Mouse (Mus musculus): ENCODE data around the gene Snap91.

Snap91 gene

DNA sequence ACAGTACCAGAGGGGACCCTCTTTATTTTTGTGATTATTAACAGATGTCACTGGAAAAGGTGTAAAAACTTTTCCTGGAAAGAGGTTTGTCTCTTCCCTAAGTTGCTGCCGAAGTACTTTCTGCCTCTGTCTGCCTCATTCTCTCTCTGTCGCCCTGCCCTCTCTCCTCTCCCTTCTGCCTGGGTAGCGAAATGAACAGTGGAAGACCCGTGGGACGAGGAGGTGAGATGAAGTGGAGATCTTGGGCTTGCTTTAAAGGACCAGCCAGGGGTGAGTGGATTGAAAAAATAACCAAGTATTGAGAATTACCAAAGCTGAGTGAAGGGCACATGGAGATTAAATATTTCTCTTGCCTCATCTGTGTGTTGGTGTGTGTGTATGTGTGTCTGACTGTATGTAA is 136.4 kb downstream of the Snap91 start:
- no peak for DNase-seq (ENCODE audit: low spot score in 2 of 2)

DNA sequence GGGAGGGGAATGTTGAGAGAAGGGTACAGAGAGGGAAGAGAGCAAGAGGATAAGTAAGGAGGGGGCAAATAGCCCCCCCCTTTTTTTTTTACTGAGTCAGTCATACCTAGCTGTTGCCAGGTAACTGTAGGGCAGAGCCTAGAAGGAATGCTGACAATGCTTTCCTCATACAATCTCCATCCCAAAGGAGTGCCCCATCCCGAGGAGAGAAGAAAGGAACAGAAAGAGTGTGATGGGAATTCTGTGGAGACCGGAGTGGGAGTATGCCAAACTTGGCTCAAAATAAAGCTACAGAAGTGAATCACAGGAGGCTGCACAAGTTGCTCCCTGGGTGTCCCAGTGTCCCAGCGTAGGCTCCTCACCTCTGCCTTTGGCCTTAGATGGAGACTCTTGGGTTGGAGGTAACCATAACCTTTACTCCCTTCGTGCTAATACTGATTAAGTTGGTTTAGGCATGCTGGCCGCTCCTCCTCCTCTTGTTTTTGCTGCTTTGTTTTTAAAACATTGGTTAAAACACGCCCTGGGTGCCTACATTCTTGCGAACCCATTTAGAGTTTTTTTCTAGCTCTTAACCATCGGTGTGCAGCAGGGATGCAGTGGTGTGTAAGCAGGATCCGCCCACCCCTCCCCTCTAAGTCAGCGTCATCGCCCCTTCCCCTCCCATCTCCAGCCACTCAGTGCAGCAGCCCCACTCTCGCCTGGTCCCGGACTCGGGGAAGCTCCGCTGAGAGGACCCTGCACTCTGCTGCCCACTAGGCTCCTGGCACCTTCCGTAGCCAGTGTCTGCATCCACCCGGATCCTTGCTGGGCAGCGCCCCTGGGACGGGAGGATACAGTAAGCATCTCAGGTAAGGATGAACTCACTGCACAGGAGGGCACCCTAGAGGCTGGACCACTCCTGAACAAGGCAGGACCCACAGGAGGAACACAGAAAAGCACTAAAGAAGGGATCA is 137.2 kb downstream of the Snap91 start, which contains the start of gene Prss35:
Gene Prss35 (plus strand): TSS at position 691 of the 953 bp plus-strand sequence.
- DNase-seq (ENCODE audit: low spot score in 2 of 2): no peak

DNA sequence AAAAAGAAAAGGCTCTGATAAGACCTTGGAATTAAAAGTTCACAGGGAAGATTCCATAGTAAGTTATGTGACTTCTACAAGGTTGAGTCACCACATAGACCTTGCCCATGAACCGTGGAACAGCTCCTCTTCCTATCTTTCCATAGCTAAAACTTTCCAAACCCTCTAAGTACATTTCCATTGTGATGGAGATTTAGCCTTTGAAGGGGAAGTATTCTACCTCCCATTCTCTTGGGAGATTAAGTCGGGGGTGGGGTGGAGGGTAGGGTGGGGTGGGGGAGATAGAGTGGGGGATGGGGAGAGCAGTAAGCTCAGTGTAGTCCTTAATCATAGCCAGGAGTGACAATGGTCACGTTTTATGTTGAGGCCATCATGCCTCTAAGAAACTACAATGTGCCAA is 140.5 kb downstream of the Snap91 start:
- no peak for DNase-seq (ENCODE audit: low spot score in 2 of 2)

GRCm38 (mm10) chr9:86738801-86739200 is 141.7 kb downstream of the Snap91 start:
- DNase-seq (ENCODE audit: low spot score in 2 of 2): no peak

GRCm38 (mm10) chr9:86738067-86738466 is 142.4 kb downstream of the Snap91 start:
- DNase-seq (ENCODE audit: low spot score in 2 of 2): no peak

DNA sequence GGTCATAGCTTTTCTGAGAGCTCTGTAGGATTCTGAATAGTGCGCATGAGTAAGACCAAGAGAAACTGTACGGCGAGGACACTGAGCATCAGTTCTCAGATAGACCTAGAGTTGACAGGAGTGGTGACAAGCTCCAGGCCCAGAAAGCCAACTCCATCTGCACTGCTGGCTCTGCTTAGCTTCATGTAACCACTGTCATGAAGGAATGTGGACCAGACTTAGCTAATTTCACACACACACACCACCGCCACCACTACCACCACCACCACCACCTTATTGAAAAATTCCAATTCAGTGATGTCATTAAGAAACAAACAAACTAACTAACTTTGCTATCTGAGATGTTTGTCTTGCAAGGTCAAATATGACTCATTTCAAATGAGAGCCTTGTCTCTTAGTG is 143.5 kb downstream of the Snap91 start:
- no peak for DNase-seq (ENCODE audit: low spot score in 2 of 2)

DNA sequence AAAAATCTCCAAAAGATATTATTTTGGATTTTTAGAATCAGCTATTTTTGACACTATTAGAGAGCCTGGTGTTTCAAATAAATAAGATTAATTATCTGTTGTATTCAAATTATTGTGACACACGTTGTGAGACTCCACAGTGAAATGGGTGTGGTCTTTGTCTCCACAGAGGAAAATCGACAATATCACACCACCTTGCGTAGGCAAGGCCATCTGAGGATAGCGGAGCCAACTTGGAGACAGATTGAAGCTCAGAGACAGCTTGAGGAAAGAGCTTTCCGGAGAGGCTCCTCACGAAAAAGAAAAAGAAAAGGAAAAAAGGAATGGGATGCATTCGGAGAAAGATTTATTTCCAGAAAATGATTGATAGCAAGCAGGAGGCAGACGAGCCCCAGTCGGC is 145.7 kb downstream of the Snap91 start:
- DNase-seq (ENCODE audit: low spot score in 2 of 2): no peak

DNA sequence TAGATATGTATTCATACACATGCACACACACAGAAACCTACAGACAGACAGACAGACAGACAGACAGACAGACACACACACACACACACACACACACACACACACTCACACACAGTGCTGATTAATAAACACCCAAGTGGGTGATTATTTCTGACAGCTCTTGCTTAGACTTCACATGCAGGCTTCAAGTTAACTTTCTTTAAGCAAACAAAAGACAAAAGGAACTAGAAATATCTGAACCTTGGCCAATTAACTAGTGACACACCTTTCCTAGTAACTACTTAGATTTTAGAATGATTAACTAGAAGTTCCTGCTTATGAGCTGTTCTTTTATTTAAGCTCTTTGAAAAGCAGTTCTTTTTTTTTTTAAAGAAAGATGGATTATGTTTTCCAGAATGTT is 146.1 kb downstream of the Snap91 start:
- DNase-seq (ENCODE audit: low spot score in 2 of 2): no peak

DNA sequence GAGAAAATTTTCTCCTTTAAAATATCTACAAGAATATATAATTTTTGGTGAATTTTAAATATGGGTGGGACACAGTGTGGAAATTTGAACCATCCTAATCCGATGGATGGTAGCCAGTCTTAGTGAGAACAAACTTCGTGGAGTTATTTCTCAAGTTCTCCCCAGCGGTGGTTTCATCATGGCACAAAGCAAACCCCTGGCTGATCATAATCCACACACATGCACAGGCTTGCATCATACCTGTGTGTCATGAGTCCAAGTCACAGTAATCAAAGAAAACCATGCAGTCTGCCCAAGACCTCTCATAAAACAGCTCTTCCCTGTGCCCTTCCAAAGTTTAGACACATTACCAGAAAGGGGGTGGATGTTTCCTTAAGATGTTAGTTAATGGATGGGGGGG is 150.6 kb downstream of the Snap91 start:
- no peak for DNase-seq (ENCODE audit: low spot score in 2 of 2)

DNA sequence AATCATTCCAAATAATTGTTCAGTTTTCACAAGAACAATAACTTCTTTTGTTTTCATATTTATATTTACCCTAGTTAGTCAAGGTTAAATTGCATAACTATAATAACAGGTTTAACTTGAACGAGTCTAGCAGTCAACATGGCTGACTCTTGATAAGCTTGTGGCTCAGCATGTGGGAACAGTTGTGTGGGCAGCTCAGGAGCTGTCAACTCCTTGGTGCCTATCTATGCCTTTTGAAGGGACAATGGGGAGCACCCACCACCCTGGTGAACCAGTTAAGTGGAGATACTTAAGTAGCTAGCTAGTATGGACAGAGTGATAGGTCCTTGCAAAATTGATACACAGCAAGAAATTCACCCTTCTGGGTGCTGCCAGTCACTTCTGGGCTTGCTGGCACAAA is 151.4 kb downstream of the Snap91 start:
- no peak for DNase-seq (ENCODE audit: low spot score in 2 of 2)

DNA sequence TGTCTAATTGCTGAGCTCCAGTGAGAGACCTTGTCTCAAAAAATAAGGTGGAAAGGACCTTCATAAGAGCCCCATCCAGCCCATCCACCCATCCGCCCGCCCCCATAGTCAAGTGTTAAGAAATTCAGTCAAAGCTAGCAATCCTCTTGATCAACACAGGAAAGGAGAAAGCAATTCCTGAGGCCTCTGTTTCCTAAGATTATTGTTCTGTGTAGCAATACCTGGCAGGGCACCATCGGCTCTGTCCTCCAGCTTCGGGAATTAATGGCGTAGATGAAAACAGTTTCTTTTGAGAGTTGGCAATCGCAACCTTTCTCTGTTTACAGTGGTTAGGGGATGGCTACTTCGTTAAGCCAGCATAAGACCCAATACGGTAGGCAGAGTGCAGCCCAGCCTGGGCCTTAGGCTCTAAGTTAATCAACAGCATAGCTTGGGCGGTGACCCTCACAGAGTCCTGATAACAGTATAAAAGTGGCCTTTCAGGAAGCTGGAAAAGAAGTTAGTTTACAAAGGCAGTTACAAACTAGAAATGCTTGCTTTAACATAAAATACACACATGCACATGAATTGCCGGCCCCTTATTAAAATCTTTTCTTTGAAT is 152.1 kb downstream of the Snap91 start:
- DNase-seq (ENCODE audit: low spot score in 2 of 2): no peak

- no peak for DNase-seq (ENCODE audit: low spot score in 2 of 2)
Measured at GRCm38 (mm10) chr9:86726381-86726720, 154.1 kb downstream of the Snap91 start.

GRCm38 (mm10) chr9:86725604-86726380 is 154.7 kb downstream of the Snap91 start:
- no peak for DNase-seq (ENCODE audit: low spot score in 2 of 2)

- no peak for DNase-seq (ENCODE audit: low spot score in 2 of 2)
Measured at GRCm38 (mm10) chr9:86725066-86725465, 155.4 kb downstream of the Snap91 start.

GRCm38 (mm10) chr9:86720794-86721193 is 159.7 kb downstream of the Snap91 start:
- DNase-seq (ENCODE audit: low spot score in 2 of 2): no peak

DNA sequence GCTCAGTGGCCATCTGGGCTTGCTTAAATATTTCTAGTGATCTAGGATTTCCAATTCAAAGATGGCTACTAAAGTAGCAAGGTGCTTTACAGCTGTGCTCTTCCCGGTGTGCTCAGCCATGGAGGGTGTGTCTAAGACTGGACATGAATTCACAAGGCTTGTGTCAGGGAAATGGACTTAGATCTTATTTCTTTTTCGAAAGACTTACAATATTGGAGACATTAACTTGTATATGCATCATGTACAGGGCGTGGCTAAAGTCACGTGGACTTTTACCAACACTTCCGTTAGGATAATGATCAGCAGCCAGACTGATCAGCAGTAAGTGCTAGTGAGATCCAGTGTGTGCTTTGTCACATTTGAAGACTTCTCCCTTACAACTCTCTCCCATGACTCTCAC is 160.2 kb downstream of the Snap91 start:
- DNase-seq (ENCODE audit: low spot score in 2 of 2): no peak

DNA sequence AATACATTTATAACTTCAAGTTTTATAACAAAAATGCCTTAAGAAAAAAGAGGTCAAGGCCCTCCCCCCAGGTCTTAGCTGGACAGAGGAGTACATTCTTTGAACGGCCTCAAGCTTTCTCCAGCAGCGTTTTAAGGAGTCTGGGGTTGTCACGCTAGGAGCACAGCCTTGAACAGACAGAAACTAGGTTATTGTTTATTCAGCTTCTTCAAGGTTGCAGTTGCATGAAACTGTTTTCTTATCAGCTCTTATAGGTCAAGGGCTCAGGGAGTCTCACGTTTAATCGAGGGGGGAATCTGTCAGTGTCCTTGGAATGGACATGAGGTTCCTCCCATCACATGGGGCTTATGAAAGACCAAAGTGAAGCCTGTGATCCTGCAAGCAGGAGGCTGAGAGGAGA is 163.3 kb downstream of the Snap91 start:
- no peak for DNase-seq (ENCODE audit: low spot score in 2 of 2)

DNA sequence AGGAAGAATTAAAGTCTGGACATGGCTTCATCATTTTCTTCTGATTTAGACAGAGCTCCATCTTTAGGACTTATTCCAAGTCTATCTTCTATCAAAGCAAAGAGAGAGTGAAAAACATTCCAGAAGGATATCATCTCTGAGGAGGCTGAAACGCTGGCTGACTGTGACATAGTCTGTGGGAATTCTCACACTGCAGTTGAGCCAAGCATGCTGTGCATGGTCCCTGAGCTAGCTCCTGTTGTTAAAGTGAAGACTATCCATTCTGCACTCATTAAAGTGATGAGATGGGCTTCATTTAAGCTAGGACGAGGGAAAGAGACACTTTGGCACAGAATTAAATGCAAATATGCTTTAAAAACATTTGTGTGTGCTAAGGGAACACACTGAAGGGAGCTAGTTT is 163.9 kb downstream of the Snap91 start:
- no peak for DNase-seq (ENCODE audit: low spot score in 2 of 2)

Measured in spleen, postnatal 10 days (tissue).